Mouse (Mus musculus): ENCODE results near the gene Pdk2. TPM values are rescaled to one million over a fixed set of nuclear protein-coding genes. Genes with fewer than 3 reads are reported as not detected.
A peak's percentile ranks its signal among the peaks of the same experiment; 100 is the strongest.
"Not testable (repeated sequence)": the region's sequence is repeated elsewhere in the genome, so short reads cannot be mapped to it uniquely, and the experiment has no call there.

Pdk2 gene
- polyA plus RNA-seq, 1 experiment from 2014 or later, result 30.2 TPM

DNA sequence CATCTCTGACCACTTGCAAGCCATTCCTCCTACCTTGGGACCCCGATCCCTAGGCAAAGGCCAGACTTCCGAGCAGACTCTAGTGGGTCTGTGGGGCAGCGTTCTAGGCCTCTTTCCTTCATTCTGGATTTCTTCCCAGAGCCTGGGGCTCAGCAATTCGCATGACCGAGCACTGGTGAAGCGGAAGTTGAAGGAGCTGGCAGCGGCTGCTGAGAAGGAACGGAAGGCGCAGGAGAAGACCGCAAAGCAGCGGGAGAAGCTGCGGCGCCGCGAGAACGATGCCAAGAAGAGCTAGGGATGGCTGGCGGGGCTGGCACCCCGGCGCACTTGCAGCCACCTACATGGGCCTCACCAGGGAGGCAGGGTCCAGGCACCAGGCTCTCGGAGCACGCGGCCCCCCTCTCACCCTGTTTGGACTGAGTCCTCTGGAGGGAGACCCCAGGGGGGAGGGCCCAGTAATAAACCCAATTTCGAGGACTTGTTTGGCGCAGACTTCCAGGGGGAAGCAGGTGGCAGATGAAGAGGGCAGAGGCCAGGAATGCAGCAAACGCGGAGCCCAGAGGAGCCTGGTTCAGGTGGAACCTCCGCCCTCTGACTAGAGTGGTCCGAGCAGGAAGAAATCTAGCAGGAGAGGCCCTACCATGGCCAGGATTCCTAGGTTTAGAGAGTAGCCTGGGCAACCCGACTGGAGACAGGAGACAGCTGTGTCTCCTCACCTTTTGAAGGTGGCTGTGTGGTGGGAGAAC is 16.5 kb downstream of the Pdk2 start:
- no peak for ATAC-seq (ENCODE audit: insufficient read depth, low FRiP score, low read depth)
- Histone ChIP-seq H3K9me3 (no peaks in the 10 kb centered on the region), H3K4me3 (replicated peaks) (no peak overlapping the region), H3K27ac (no peak overlapping the region), H3K9ac (no peak overlapping the region), H3K36me3 (peaks cover 30% of the 10 kb centered on the region), H3K4me1 (peaks cover 3% of the 10 kb centered on the region; the same call in 1 of the 2 replicates), H3K27me3 (replicated peaks) (no peaks in the 10 kb centered on the region), H3K4me2 (no peak overlapping the region)
- 67% methylated on average over 29 of the region's 29 CpGs for WGBS

DNA sequence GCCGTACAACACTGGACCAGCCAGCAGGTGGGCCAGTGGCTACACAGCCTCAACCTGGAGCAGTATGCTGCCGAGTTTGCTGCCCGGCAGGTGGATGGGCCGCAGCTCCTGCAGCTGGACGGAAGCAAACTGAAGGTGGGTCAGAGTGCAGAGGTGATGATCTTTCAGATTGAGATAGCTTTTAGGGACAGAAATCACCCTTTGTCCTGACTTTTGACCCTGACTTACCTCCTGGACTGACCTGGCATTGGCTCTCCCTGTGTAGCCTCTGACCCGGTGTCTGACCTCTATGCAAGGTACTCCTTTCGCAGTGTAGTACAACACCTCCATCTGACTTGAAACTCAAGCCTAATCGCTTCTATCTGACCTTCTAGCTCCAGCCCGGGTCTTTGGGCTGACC is 17.7 kb downstream of the Pdk2 start:
- Histone ChIP-seq H3K4me1 (peaks cover 3% of the 10 kb centered on the region; the same call in 1 of the 2 replicates), H3K4me3 (replicated peaks) (no peak overlapping the region), H3K4me2 (no peak overlapping the region), H3K9me3 (no peaks in the 10 kb centered on the region), H3K27ac (no peak overlapping the region), H3K27me3 (replicated peaks) (no peaks in the 10 kb centered on the region), H3K9ac (no peak overlapping the region), H3K36me3 (peaks cover 30% of the 10 kb centered on the region)
- 92% methylated on average over 9 of the region's 9 CpGs for WGBS
- no peak for ATAC-seq (ENCODE audit: insufficient read depth, low FRiP score, low read depth)

DNA sequence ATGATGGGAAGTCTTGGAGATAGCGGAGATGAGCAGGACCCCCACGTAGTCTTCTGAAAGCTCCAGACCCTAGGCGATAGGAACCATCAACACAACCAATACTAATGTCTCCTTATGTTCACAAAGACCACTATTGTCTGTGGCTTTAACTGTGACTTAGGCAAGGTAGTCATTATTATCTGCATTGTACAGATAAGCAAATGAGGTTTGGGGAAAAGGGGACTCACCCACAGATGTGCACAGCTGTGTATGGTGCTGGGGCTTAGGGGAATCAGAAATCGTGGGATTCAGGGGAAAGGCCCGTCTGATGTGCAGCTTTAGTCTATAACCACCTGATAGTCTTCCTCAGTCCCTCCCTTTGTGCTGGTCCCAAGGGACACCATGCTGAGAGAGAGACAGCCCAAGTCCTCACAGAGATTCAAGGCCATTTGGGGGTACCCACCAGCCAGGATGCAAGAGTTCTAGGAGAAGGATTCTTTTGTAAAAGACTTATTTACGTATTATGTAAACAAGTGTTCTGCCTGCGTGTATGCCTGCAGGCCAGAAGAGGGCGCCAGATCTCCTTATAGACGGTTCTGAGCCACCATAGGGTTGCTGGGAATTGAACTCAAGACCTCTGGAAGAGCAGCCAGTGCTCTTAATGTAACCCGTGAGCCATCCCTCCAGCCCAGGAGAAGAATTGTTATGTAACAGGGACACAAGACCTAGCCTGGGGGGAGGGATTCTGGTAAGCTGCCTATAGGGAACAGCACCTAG is 18.7 kb downstream of the Pdk2 start:
- ATAC-seq (ENCODE audit: insufficient read depth, low FRiP score, low read depth), result no peak
- Histone ChIP-seq H3K4me2 (no peak overlapping the region), H3K9ac (no peak overlapping the region), H3K27ac (no peak overlapping the region), H3K9me3 (no peaks in the 10 kb centered on the region), H3K27me3 (replicated peaks) (no peaks in the 10 kb centered on the region), H3K4me1 (peaks cover 3% of the 10 kb centered on the region; the same call in 1 of the 2 replicates), H3K36me3 (peaks cover 30% of the 10 kb centered on the region), H3K4me3 (replicated peaks) (no peak overlapping the region)
- 79% methylated on average over 10 of the region's 10 CpGs for WGBS

DNA sequence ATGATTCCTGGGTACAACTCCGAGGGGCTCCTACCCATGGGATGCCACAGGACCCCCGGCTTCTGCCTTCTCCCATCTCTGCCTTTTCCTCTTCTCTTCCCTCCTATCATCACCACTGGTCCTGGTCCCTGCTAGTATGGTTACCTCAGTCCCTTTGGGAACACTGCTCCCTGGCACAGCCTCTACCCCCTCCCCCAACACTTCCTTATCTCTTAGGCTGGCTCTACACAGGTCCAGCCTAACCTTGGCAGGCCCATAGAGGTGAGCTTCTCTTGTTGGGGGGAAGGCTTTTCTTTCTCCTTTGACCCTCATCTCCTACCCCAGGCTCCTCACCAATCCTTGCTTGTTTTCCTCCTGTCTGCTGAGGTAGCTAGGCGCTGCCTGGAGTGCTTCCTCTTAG is 25.7 kb downstream of the Pdk2 start:
- Histone ChIP-seq H3K27me3 (replicated peaks) (no peaks in the 10 kb centered on the region), H3K4me1 (peaks cover 20% of the 10 kb centered on the region; the same call in 1 of the 2 replicates), H3K4me2 (no peak overlapping the region), H3K4me3 (replicated peaks) (no peak overlapping the region), H3K9me3 (no peaks in the 10 kb centered on the region), H3K36me3 (0 out of 2 replicates have a peak, but pooled peaks cover 2% of the 10 kb centered on the region), H3K9ac (no peak overlapping the region), H3K27ac (no peak overlapping the region)
- ATAC-seq (ENCODE audit: insufficient read depth, low FRiP score, low read depth), result no peak
- 67% methylated on average over 3 of the region's 3 CpGs for WGBS

DNA sequence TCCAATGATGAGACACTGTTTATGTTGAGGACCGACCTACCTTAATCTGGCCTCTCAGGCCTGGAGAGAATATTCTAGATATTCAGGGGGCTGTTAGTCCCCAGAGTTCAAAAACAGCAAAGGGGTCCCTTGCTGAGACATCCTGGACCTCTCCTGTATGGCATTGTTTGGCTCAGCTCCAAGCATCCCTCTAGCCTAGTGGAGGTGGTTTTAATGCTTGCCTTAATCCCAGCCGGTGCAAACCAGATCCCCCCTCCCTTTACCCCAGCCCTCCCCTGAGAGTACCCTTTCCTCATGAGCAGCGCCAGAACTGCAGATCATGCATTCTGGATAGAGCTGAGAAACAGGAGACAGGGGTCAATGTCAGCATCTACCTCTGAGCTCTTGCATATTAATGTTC is 28.7 kb downstream of the Pdk2 start:
- H3K27ac ChIP-seq, result no peak overlapping the region
- H3K9ac ChIP-seq, result no peak overlapping the region
- no peaks in the 10 kb centered on the region for H3K27me3 ChIP-seq (replicated peaks)
- H3K4me1 ChIP-seq, result peaks cover 31% of the 10 kb centered on the region
- 29% methylated on average over 3 of the region's 3 CpGs for WGBS
- peak overlapping the region; percentile 71; the same call in 1 of the 2 replicates for H3K4me3 ChIP-seq (replicated peaks)
- no peak for ATAC-seq (ENCODE audit: insufficient read depth, low FRiP score, low read depth)
- no peaks in the 10 kb centered on the region for H3K36me3 ChIP-seq
- no peaks in the 10 kb centered on the region for H3K9me3 ChIP-seq
- H3K4me2 ChIP-seq, result 0 out of 2 replicates have a peak overlapping the region, but pooled peaks have one; percentile 83

DNA sequence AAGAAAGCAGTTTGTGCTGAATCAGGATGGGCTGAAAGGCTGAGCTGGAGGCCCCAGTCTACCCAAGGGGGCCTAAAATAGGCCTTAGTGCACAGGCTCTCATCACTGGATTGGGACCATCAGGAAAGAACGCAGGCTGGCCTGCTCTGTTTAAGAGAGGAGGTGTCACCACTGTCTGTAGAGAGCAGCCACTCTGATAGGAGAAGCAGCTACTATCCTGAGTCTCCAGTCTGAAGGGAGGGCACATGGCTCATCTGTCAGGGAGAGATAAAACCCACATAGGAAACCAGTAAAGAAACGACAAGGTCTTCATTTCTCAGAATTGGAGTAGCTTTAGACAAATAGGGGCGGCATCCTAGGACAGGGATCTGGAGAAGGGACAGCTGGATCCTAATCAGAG is 29.1 kb downstream of the Pdk2 start:
- H3K36me3 ChIP-seq, result no peaks in the 10 kb centered on the region
- H3K27me3 ChIP-seq (replicated peaks), result no peaks in the 10 kb centered on the region
- H3K4me3 ChIP-seq (replicated peaks), result peak overlapping the region; percentile 71; the same call in 1 of the 2 replicates
- no peak overlapping the region for H3K9ac ChIP-seq
- 39% methylated on average over 3 of the region's 3 CpGs for WGBS
- peak; percentile 88 for ATAC-seq (ENCODE audit: insufficient read depth, low FRiP score, low read depth)
- H3K27ac ChIP-seq, result peak overlapping the region; percentile 9; the same call in 1 of the 2 replicates
- no peaks in the 10 kb centered on the region for H3K9me3 ChIP-seq
- H3K4me2 ChIP-seq, result peak overlapping the region; percentile 83
- H3K4me1 ChIP-seq, result peaks cover 36% of the 10 kb centered on the region

DNA sequence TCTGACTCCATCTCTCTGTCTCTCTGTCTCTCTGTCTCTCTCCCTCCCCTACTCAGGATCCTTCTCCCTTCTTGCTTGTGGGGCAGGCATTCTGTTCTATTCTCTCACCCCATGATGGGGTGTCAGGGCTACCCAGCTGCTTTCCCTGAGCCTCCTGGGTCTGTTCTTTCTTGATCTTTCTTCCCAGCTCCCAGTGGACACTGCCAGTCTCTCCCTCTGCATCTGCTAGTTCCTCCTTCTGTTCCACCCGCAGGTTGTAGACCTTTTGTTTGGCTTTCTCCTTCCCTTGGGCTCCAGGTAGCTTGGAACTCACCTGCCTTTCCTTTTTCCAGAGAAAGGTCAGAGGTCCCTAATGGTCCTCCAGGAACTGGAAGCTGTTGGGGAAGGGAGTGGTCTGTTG is 29.7 kb downstream of the Pdk2 start:
- Histone ChIP-seq H3K9ac (no peak overlapping the region), H3K4me3 (replicated peaks) (peak overlapping the region; percentile 71), H3K36me3 (no peaks in the 10 kb centered on the region), H3K27me3 (replicated peaks) (no peaks in the 10 kb centered on the region), H3K27ac (peak overlapping the region; percentile 9; the same call in 1 of the 2 replicates), H3K4me1 (peaks cover 40% of the 10 kb centered on the region), H3K9me3 (no peaks in the 10 kb centered on the region), H3K4me2 (peak overlapping the region; percentile 83)
- ATAC-seq (ENCODE audit: insufficient read depth, low FRiP score, low read depth), result no peak
- WGBS, result 23% methylated on average over 1 of the region's 1 CpGs

DNA sequence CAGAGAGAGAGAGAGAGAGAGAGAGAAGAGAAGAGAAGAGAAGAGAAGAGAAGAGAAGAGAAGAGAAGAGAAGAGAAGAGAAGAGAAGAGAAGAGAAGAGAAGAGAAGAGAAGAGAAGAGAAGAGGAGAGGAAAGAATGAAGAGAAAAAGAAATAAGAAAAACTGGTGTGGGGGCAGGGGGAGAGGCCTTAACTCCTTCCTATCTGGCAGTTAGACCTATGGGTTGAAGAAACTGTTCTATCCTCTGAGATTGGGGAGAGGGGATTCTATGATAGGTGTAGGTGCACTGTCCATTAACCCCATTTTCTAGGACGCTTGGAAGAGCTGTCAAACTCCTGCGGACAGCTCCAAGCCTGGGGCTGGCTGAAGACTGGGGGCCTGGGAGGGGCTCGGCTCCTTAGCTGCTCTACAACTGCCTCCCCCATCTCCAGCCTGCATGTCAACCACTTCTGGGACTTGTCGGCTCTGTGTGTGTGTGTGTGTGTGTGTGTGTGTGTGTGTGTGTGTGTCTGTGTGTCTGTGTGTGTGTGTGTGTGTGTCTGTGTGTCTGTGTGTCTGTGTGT is 30.2 kb downstream of the Pdk2 start:
- ATAC-seq (ENCODE audit: insufficient read depth, low FRiP score, low read depth); H3K27ac ChIP-seq: not testable (repeated sequence)
- peak overlapping the region; percentile 71 for H3K4me3 ChIP-seq (replicated peaks)

DNA sequence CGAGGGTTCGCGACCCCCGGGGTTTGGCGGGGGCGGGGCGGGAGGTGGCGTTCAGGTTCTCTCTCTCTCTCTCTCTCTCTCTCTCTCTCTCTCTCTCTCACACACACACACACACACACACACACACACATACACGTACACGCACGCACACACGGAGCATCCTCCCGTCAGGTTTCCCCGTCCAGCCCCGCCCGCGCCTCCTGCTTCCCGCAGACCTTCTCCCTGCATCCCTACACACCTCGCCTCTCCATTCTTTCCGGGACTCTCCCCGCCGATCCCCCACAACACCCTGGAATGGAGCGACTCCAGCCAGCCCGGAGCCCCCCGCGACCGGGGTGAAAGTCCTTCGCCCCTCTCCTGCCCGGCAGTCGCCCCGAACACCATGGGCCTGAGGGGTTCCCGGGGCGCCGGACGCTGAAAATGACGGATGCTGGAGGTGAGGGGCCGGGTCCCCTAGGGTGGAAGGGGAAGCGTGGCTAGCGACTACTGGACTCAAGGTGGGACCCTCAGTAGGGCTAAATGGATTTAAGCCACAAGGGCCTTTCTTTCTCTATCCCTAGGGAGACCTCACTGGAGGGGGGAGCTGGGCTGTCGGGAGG is 30.9 kb downstream of the Pdk2 start:
- Histone ChIP-seq H3K9ac (peak overlapping the region; percentile 60), H3K9me3 (no peaks in the 10 kb centered on the region), H3K36me3 (peaks cover 3% of the 10 kb centered on the region; the same call in 1 of the 2 replicates), H3K4me3 (replicated peaks) (peak overlapping the region; percentile 71), H3K27me3 (replicated peaks) (no peaks in the 10 kb centered on the region), H3K4me1 (peaks cover 40% of the 10 kb centered on the region; the same call in 1 of the 2 replicates), H3K4me2 (peak overlapping the region; percentile 83), H3K27ac (peak overlapping the region; percentile 92)
- WGBS, result under 1% methylated on average over 34 of the region's 40 CpGs
- ATAC-seq (ENCODE audit: insufficient read depth, low FRiP score, low read depth), result no peak

More for the DNA sequence above, 30.2 kb downstream of the Pdk2 start:
- H3K4me2 ChIP-seq, result peak overlapping the region; percentile 83
- H3K9me3 ChIP-seq; H3K36me3 ChIP-seq; H3K27me3 ChIP-seq (replicated peaks): not testable (repeated sequence)
- peak overlapping the region; percentile 29; the same call in 1 of the 2 replicates for H3K9ac ChIP-seq
- H3K4me1 ChIP-seq, result peaks cover 37% of the 10 kb centered on the region
- 12% methylated on average over 4 of the region's 4 CpGs for WGBS

DNA sequence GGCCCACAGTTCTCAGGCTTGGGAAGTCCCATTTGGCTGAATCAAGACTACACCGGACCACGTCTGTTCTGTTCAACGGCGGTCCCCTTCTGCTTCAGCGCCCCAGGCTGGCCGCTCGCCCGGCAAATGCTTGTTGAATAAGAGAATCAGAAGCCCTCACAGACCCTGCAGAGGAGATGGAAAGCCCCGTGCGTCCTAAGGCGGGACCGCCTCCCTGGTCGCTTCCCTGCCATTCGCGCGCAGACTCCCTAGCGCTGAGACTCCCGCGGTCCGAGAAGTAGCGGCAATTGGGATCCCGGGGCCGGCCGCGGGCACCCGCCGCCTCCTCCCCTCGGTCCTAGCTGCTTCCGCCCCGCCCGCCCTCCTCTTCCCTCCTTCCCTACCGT is 31.5 kb downstream of the Pdk2 start, which contains the start of gene Samd14:
TSS of gene Samd14 (plus strand) at position 251 of the 386 bp plus-strand sequence.
- under 1% methylated on average over 31 of the region's 32 CpGs for WGBS
- Histone ChIP-seq H3K4me3 (replicated peaks) (peak within 1 kb of the TSS; percentile 71), H3K27ac (peak within 1 kb of the TSS; percentile 92), H3K9ac (peak within 1 kb of the TSS; percentile 60), H3K4me1 (peaks cover 40% of the 10 kb centered on the region; the same call in 1 of the 2 replicates), H3K36me3 (peaks cover 9% of the 10 kb centered on the region), H3K27me3 (replicated peaks) (no peaks in the 10 kb centered on the region), H3K4me2 (peak within 1 kb of the TSS; percentile 83), H3K9me3 (no peaks in the 10 kb centered on the region)
- ATAC-seq (ENCODE audit: insufficient read depth, low FRiP score, low read depth), result peak; percentile 40
